Mouse (Mus musculus): ENCODE measurements around the gene Ikzf2. TPM values are rescaled to one million over a fixed set of nuclear protein-coding genes. Genes with fewer than 3 reads are reported as not detected.

The Ikzf2 gene
- polyA plus RNA-seq, 1 experiment = 43.5 TPM

GRCm38 (mm10) chr1:69656047-69656782 lies 30.8 kb downstream of the Ikzf2 start:
- no peak for TF ChIP-seq CTCF (IDR thresholded peaks at IDR 0.05; ENCODE audit: insufficient read depth, low read depth, low read length)
- TF ChIP-seq POLR2A (IDR thresholded peaks at IDR 0.05; ENCODE audit: insufficient read depth, low read depth, low read length) = no peak
- no peak overlapping the region for H3K27ac ChIP-seq (ENCODE audit: insufficient read depth, low read depth, low read length)
- H3K4me1 ChIP-seq (ENCODE audit: control insufficient read depth, insufficient read depth, low read length) = peaks cover 5% of the 10 kb centered on the region; the same call in 1 of the 2 replicates
- WGBS = 66% methylated on average over 5 of the region's 5 CpGs
- H3K4me3 ChIP-seq (ENCODE audit: insufficient read depth, low read depth, low read length) = no peak overlapping the region

GRCm38 (mm10) chr1:69655368-69655767 lies 31.7 kb downstream of the Ikzf2 start:
- Histone ChIP-seq H3K4me1 (ENCODE audit: control insufficient read depth, insufficient read depth, low read length) (peaks cover 5% of the 10 kb centered on the region; the same call in 1 of the 2 replicates), H3K4me3 (ENCODE audit: insufficient read depth, low read depth, low read length) (no peak overlapping the region), H3K27ac (ENCODE audit: insufficient read depth, low read depth, low read length) (no peak overlapping the region)
- WGBS = 88% methylated on average over 5 of the region's 5 CpGs
- TF ChIP-seq POLR2A (IDR thresholded peaks at IDR 0.05; ENCODE audit: insufficient read depth, low read depth, low read length) (no peak), CTCF (IDR thresholded peaks at IDR 0.05; ENCODE audit: insufficient read depth, low read depth, low read length) (no peak)

- Histone ChIP-seq H3K4me1 (ENCODE audit: control insufficient read depth, insufficient read depth, low read length) (peaks cover 5% of the 10 kb centered on the region; the same call in 1 of the 2 replicates), H3K27ac (ENCODE audit: insufficient read depth, low read depth, low read length) (no peak overlapping the region), H3K4me3 (ENCODE audit: insufficient read depth, low read depth, low read length) (no peak overlapping the region)
- WGBS = 96% methylated on average over 1 of the region's 1 CpGs
- TF ChIP-seq CTCF (IDR thresholded peaks at IDR 0.05; ENCODE audit: insufficient read depth, low read depth, low read length) (no peak), POLR2A (IDR thresholded peaks at IDR 0.05; ENCODE audit: insufficient read depth, low read depth, low read length) (no peak)
Measured at GRCm38 (mm10) chr1:69654955-69655354, 32.1 kb downstream of the Ikzf2 start.

- peaks cover 5% of the 10 kb centered on the region; the same call in 1 of the 2 replicates for H3K4me1 ChIP-seq (ENCODE audit: control insufficient read depth, insufficient read depth, low read length)
- H3K27ac ChIP-seq (ENCODE audit: insufficient read depth, low read depth, low read length) = no peak overlapping the region
- 96% methylated on average over 2 of the region's 2 CpGs for WGBS
- H3K4me3 ChIP-seq (ENCODE audit: insufficient read depth, low read depth, low read length) = no peak overlapping the region
- TF ChIP-seq CTCF (IDR thresholded peaks at IDR 0.05; ENCODE audit: insufficient read depth, low read depth, low read length) (no peak), POLR2A (IDR thresholded peaks at IDR 0.05; ENCODE audit: insufficient read depth, low read depth, low read length) (no peak)
Measured at GRCm38 (mm10) chr1:69653419-69653818, 33.6 kb downstream of the Ikzf2 start.

GRCm38 (mm10) chr1:69643138-69643537 lies 43.9 kb downstream of the Ikzf2 start:
- Histone ChIP-seq H3K4me1 (ENCODE audit: control insufficient read depth, insufficient read depth, low read length) (no peaks in the 10 kb centered on the region), H3K27ac (ENCODE audit: insufficient read depth, low read depth, low read length) (no peak overlapping the region), H3K4me3 (ENCODE audit: insufficient read depth, low read depth, low read length) (no peak overlapping the region)
- 89% methylated on average over 4 of the region's 4 CpGs for WGBS
- TF ChIP-seq POLR2A (IDR thresholded peaks at IDR 0.05; ENCODE audit: insufficient read depth, low read depth, low read length) (no peak), CTCF (IDR thresholded peaks at IDR 0.05; ENCODE audit: insufficient read depth, low read depth, low read length) (no peak)

GRCm38 (mm10) chr1:69641986-69642385 lies 45.1 kb downstream of the Ikzf2 start:
- no peak overlapping the region for H3K4me3 ChIP-seq (ENCODE audit: insufficient read depth, low read depth, low read length)
- TF ChIP-seq POLR2A (IDR thresholded peaks at IDR 0.05; ENCODE audit: insufficient read depth, low read depth, low read length) = no peak
- no peak for TF ChIP-seq CTCF (IDR thresholded peaks at IDR 0.05; ENCODE audit: insufficient read depth, low read depth, low read length)
- 49% methylated on average over 6 of the region's 6 CpGs for WGBS

GRCm38 (mm10) chr1:69638321-69638720 lies 48.7 kb downstream of the Ikzf2 start:
- no peaks in the 10 kb centered on the region for H3K4me1 ChIP-seq (ENCODE audit: control insufficient read depth, insufficient read depth, low read length)
- H3K27ac ChIP-seq (ENCODE audit: insufficient read depth, low read depth, low read length) = no peak overlapping the region
- TF ChIP-seq POLR2A (IDR thresholded peaks at IDR 0.05; ENCODE audit: insufficient read depth, low read depth, low read length) (no peak), CTCF (IDR thresholded peaks at IDR 0.05; ENCODE audit: insufficient read depth, low read depth, low read length) (no peak)
- H3K4me3 ChIP-seq (ENCODE audit: insufficient read depth, low read depth, low read length) = no peak overlapping the region
- 90% methylated on average over 8 of the region's 8 CpGs for WGBS

More at GRCm38 (mm10) chr1:69641986-69642385, 45.1 kb downstream of the Ikzf2 start:
- no peak overlapping the region for H3K27ac ChIP-seq (ENCODE audit: insufficient read depth, low read depth, low read length)
- no peaks in the 10 kb centered on the region for H3K4me1 ChIP-seq (ENCODE audit: control insufficient read depth, insufficient read depth, low read length)

- TF ChIP-seq CTCF (IDR thresholded peaks at IDR 0.05; ENCODE audit: insufficient read depth, low read depth, low read length) = no peak
- 81% methylated on average over 3 of the region's 3 CpGs for WGBS
- no peaks in the 10 kb centered on the region for H3K4me1 ChIP-seq (ENCODE audit: control insufficient read depth, insufficient read depth, low read length)
- no peak overlapping the region for H3K4me3 ChIP-seq (ENCODE audit: insufficient read depth, low read depth, low read length)
- H3K27ac ChIP-seq (ENCODE audit: insufficient read depth, low read depth, low read length) = no peak overlapping the region
Measured at GRCm38 (mm10) chr1:69637907-69638306, 49.1 kb downstream of the Ikzf2 start.

- no peak for TF ChIP-seq POLR2A (IDR thresholded peaks at IDR 0.05; ENCODE audit: insufficient read depth, low read depth, low read length)
- TF ChIP-seq CTCF (IDR thresholded peaks at IDR 0.05; ENCODE audit: insufficient read depth, low read depth, low read length) = no peak
- H3K4me3 ChIP-seq (ENCODE audit: insufficient read depth, low read depth, low read length) = no peak overlapping the region
- no peaks in the 10 kb centered on the region for H3K4me1 ChIP-seq (ENCODE audit: control insufficient read depth, insufficient read depth, low read length)
- 97% methylated on average over 2 of the region's 2 CpGs for WGBS
- no peak overlapping the region for H3K27ac ChIP-seq (ENCODE audit: insufficient read depth, low read depth, low read length)
Measured at GRCm38 (mm10) chr1:69634259-69634658, 52.8 kb downstream of the Ikzf2 start.
